8 mouse cellular contexts compared by ENCODE assay signal in genomic region chr17:84419326-84420275, GRCm38 (mm10). TPM values are rescaled to one million over a fixed set of nuclear protein-coding genes. Genes with fewer than 3 reads are reported as not detected.
DNase-seq lines count a peak whose midpoint lies in the region; ATAC-seq and TF ChIP-seq lines count a peak whose summit lies in the region.

No protein-coding gene starts in this region.

- no peak for DNase-seq in kidney, adult 11 months
- peak; percentile 20 for DNase-seq in c-Kit-positive CD71-negative TER-119-negative erythroid progenitor cells, embryonic 14.5 days (ENCODE audit: low read depth)
- DNase-seq in lung, postnatal 0 days (ENCODE audit: low spot score), result peak; percentile 63
- DNase-seq in thymus, postnatal 14 days, result peak; percentile 57
- no peak for DNase-seq in cerebellum, adult 9-10 months
- no peak for DNase-seq in c-Kit-positive CD71-positive TER-119-positive erythroid progenitor cells, embryonic 14.5 days (ENCODE audit: low spot score)

- peak overlapping the region; percentile 81 for H3K27ac ChIP-seq in kidney, embryonic 16.5 days (ENCODE audit: low read length)
- H3K27ac ChIP-seq in intestine, postnatal 0 days (ENCODE audit: low read depth, low read length), result peak overlapping the region; percentile 37; the same call in 1 of the 2 replicates
- H3K27ac ChIP-seq in lung, postnatal 0 days (ENCODE audit: low read length), result no peak overlapping the region

- no peaks in the 10 kb centered on the region for H3K27me3 ChIP-seq in kidney, embryonic 16.5 days (ENCODE audit: insufficient read depth, low read length)
- H3K27me3 ChIP-seq in intestine, postnatal 0 days (replicated peaks; ENCODE audit: control insufficient read depth, insufficient read depth, low read length), result no peaks in the 10 kb centered on the region
- H3K27me3 ChIP-seq in lung, postnatal 0 days (replicated peaks; ENCODE audit: insufficient read depth, low read length), result no peaks in the 10 kb centered on the region

- 0 out of 2 replicates have a peak, but pooled peaks have one; percentile 23 for ATAC-seq in kidney, embryonic 16.5 days (ENCODE audit: low FRiP score, low TSS enrichment)
- no peak for ATAC-seq in intestine, postnatal 0 days
- peak; percentile 50; the same call in 1 of the 2 replicates for ATAC-seq in lung, postnatal 0 days

- 60% methylated on average over 11 of the region's 11 CpGs for WGBS in kidney, embryonic 16.5 days
- 51% methylated on average over 11 of the region's 11 CpGs for WGBS in intestine, postnatal 0 days
- 50% methylated on average over 11 of the region's 11 CpGs for WGBS in lung, postnatal 0 days

- no peak for TF ChIP-seq CTCF in intestine, postnatal 0 days (IDR thresholded peaks at IDR 0.05; ENCODE audit: low read depth)
- no peak for TF ChIP-seq CTCF in lung, postnatal 0 days (IDR thresholded peaks at IDR 0.05)

- no peak overlapping the region for H3K4me3 ChIP-seq in kidney, embryonic 16.5 days (ENCODE audit: low read length)
- H3K4me3 ChIP-seq in intestine, postnatal 0 days (ENCODE audit: low read depth, low read length), result no peak overlapping the region
- H3K4me3 ChIP-seq in lung, postnatal 0 days (ENCODE audit: low read depth, low read length), result no peak overlapping the region

- peaks cover 9% of the 10 kb centered on the region; the same call in 1 of the 2 replicates for H3K4me1 ChIP-seq in kidney, embryonic 16.5 days (ENCODE audit: insufficient read depth, low read length)
- H3K4me1 ChIP-seq in intestine, postnatal 0 days (replicated peaks; ENCODE audit: control insufficient read depth, insufficient read depth, low read length), result no peaks in the 10 kb centered on the region
- H3K4me1 ChIP-seq in lung, postnatal 0 days (ENCODE audit: insufficient read depth, low read depth, low read length), result no peaks in the 10 kb centered on the region

- H3K9ac ChIP-seq in kidney, embryonic 16.5 days (replicated peaks; ENCODE audit: low read length), result no peak overlapping the region
- H3K9ac ChIP-seq in intestine, postnatal 0 days (ENCODE audit: low read depth, low read length), result no peak overlapping the region
- H3K9ac ChIP-seq in lung, postnatal 0 days (replicated peaks; ENCODE audit: low read depth), result no peak overlapping the region

- no peak overlapping the region for H3K4me2 ChIP-seq in kidney, embryonic 16.5 days (replicated peaks; ENCODE audit: low read depth, low read length)
- H3K4me2 ChIP-seq in intestine, postnatal 0 days (replicated peaks; ENCODE audit: low read depth), result no peak overlapping the region
- H3K4me2 ChIP-seq in lung, postnatal 0 days (replicated peaks; ENCODE audit: low read depth, low read length), result no peak overlapping the region

- TF ChIP-seq EP300 in lung, postnatal 0 days (IDR thresholded peaks at IDR 0.05), result no peak

- peaks cover 18% of the 10 kb centered on the region for H3K36me3 ChIP-seq in kidney, embryonic 16.5 days (ENCODE audit: insufficient read depth, low read length)
- H3K36me3 ChIP-seq in intestine, postnatal 0 days (ENCODE audit: control insufficient read depth, insufficient read depth), result peaks cover 21% of the 10 kb centered on the region
- peaks cover 3% of the 10 kb centered on the region; the same call in 1 of the 2 replicates for H3K36me3 ChIP-seq in lung, postnatal 0 days (ENCODE audit: insufficient read depth, low read length)

- no peaks in the 10 kb centered on the region for H3K9me3 ChIP-seq in kidney, embryonic 16.5 days (ENCODE audit: low read length)
- H3K9me3 ChIP-seq in intestine, postnatal 0 days (ENCODE audit: control insufficient read depth), result no peaks in the 10 kb centered on the region
- H3K9me3 ChIP-seq in lung, postnatal 0 days (ENCODE audit: low read length), result no peaks in the 10 kb centered on the region

RNA-seq across cellular contexts. Expression of gene Thada, which starts 46.4 kb away (rescaled TPM):
- polyA plus RNA-seq in kidney, embryonic 16.5 days (2015; fragmentation: Nextera tagmentation; extraction: Ambion mirVana), result 9.2 and 10.6 TPM in 2 replicates
- 1.3 and 1.5 TPM in 2 replicates for polyA plus RNA-seq in intestine, postnatal 0 days (2015; fragmentation: Nextera tagmentation; extraction: Ambion mirVana)
- 2.3 and 2.8 TPM in 2 replicates for polyA plus RNA-seq in lung, postnatal 0 days (2015; fragmentation: Nextera tagmentation; extraction: Ambion mirVana)

Comparison
In these comparisons a context has a peak if more than half of its experiments do, and no peak if none do; other contexts are left out.
1. DNase-seq: peak in c-Kit-positive CD71-negative TER-119-negative erythroid progenitor cells, embryonic 14.5 days (single experiment), lung, postnatal 0 days (single experiment) and thymus, postnatal 14 days (single experiment); none in kidney, adult 11 months (single experiment), cerebellum, adult 9-10 months (single experiment) and c-Kit-positive CD71-positive TER-119-positive erythroid progenitor cells, embryonic 14.5 days (single experiment).